Mouse (Mus musculus) thymus, postnatal 4 days (tissue): Measurements from ENCODE around the gene Rbl1.
"Not testable (repeated sequence)": the region's sequence is repeated elsewhere in the genome, so short reads cannot be mapped to it uniquely, and the experiment has no call there.

Source experiments
- DNase-seq: peaks from one replicate; pipeline ENCODE4 v3.0.0; 2021

Rbl1 gene

GRCm38 (mm10) chr2:157170166-157170565, 34.2 kb downstream of the Rbl1 start:
- DNase-seq: no peak

- no peak for DNase-seq
These were observed 37.8 kb downstream of the Rbl1 start for GRCm38 (mm10) chr2:157166371-157167080.

- DNase-seq: not testable (repeated sequence)
These were observed 38.8 kb downstream of the Rbl1 start for GRCm38 (mm10) chr2:157165312-157166224.

- no peak for DNase-seq
These were observed 40.2 kb downstream of the Rbl1 start for GRCm38 (mm10) chr2:157164101-157164500.

- no peak for DNase-seq
These were observed 48.3 kb downstream of the Rbl1 start for GRCm38 (mm10) chr2:157156079-157156478.

- DNase-seq: no peak
These were observed 51.1 kb downstream of the Rbl1 start for GRCm38 (mm10) chr2:157153235-157153634.

GRCm38 (mm10) chr2:157148417-157148816, 55.9 kb downstream of the Rbl1 start:
- DNase-seq: no peak

GRCm38 (mm10) chr2:157147397-157148020, 56.8 kb downstream of the Rbl1 start:
- no peak for DNase-seq

- no peak for DNase-seq
These were observed 59.2 kb downstream of the Rbl1 start for GRCm38 (mm10) chr2:157145173-157145572.

- no peak for DNase-seq
These were observed 60.2 kb downstream of the Rbl1 start for GRCm38 (mm10) chr2:157144132-157144531.

- no peak for DNase-seq
These were observed 62.4 kb downstream of the Rbl1 start for GRCm38 (mm10) chr2:157141962-157142361.

- no peak for DNase-seq
These were observed 65.0 kb downstream of the Rbl1 start for GRCm38 (mm10) chr2:157139251-157139802.

GRCm38 (mm10) chr2:157138808-157139207, 65.5 kb downstream of the Rbl1 start:
- DNase-seq: no peak

GRCm38 (mm10) chr2:157137959-157138731, 66.2 kb downstream of the Rbl1 start:
- DNase-seq: no peak

GRCm38 (mm10) chr2:157136646-157137045, 67.7 kb downstream of the Rbl1 start:
- DNase-seq: no peak

GRCm38 (mm10) chr2:157136176-157136575, 68.2 kb downstream of the Rbl1 start:
- DNase-seq: no peak

- no peak for DNase-seq
These were observed 68.7 kb downstream of the Rbl1 start for GRCm38 (mm10) chr2:157135529-157136120.

GRCm38 (mm10) chr2:157135014-157135413, 69.3 kb downstream of the Rbl1 start, which contains the start of gene Samhd1:
Samhd1 (minus strand) TSS chr2:157135265.
- peak; percentile 76 for DNase-seq

GRCm38 (mm10) chr2:157134479-157134931, 69.8 kb downstream of the Rbl1 start:
- DNase-seq: peak; percentile 47

- DNase-seq: no peak
These were observed 70.4 kb downstream of the Rbl1 start for GRCm38 (mm10) chr2:157133769-157134478.
